Mouse (Mus musculus): ENCODE data around the gene Mark3. TPM values are rescaled to one million over a fixed set of nuclear protein-coding genes. Genes with fewer than 3 reads are reported as not detected.

Gene Mark3
- polyA plus RNA-seq, 1 experiment = 49.3 TPM

- TF ChIP-seq POLR2A (IDR thresholded peaks at IDR 0.05; ENCODE audit: borderline replicate concordance, control insufficient read depth, low read depth, low read length) (no peak), CTCF (IDR thresholded peaks at IDR 0.05; ENCODE audit: control insufficient read depth, insufficient read depth, low read length) (no peak)
- Histone ChIP-seq H3K4me1 (ENCODE audit: control insufficient read depth, insufficient read depth, low read length) (no peaks in the 10 kb centered on the region), H3K4me3 (replicated peaks; ENCODE audit: control insufficient read depth, low read depth, low read length) (no peak overlapping the region), H3K27ac (ENCODE audit: control insufficient read depth, insufficient read depth, low read depth, low read length, poor library complexity) (no peak overlapping the region)
- 68% methylated on average over 4 of the region's 4 CpGs for WGBS
Observed at GRCm38 (mm10) chr12:111686390-111686789, 112.1 kb downstream of the Mark3 start.

- WGBS = 60% methylated on average over 14 of the region's 14 CpGs
- TF ChIP-seq POLR2A (IDR thresholded peaks at IDR 0.05; ENCODE audit: borderline replicate concordance, control insufficient read depth, low read depth, low read length) (no peak), CTCF (IDR thresholded peaks at IDR 0.05; ENCODE audit: control insufficient read depth, insufficient read depth, low read length) (no peak)
- H3K27ac ChIP-seq (ENCODE audit: control insufficient read depth, insufficient read depth, low read depth, low read length, poor library complexity) = no peak overlapping the region
- no peaks in the 10 kb centered on the region for H3K4me1 ChIP-seq (ENCODE audit: control insufficient read depth, insufficient read depth, low read length)
- H3K4me3 ChIP-seq (replicated peaks; ENCODE audit: control insufficient read depth, low read depth, low read length) = no peak overlapping the region
Observed at GRCm38 (mm10) chr12:111687350-111688068, 113.2 kb downstream of the Mark3 start.

- whole genome bisulfite sequencing = 60% methylated on average over 2 of the region's 2 CpGs
- Histone ChIP-seq H3K27ac (ENCODE audit: control insufficient read depth, insufficient read depth, low read depth, low read length, poor library complexity) (no peak overlapping the region), H3K4me1 (ENCODE audit: control insufficient read depth, insufficient read depth, low read length) (no peaks in the 10 kb centered on the region), H3K4me3 (replicated peaks; ENCODE audit: control insufficient read depth, low read depth, low read length) (no peak overlapping the region)
- no peak for TF ChIP-seq CTCF (IDR thresholded peaks at IDR 0.05; ENCODE audit: control insufficient read depth, insufficient read depth, low read length)
- TF ChIP-seq POLR2A (IDR thresholded peaks at IDR 0.05; ENCODE audit: borderline replicate concordance, control insufficient read depth, low read depth, low read length) = no peak
Observed at GRCm38 (mm10) chr12:111688069-111688428, 113.7 kb downstream of the Mark3 start.

GRCm38 (mm10) chr12:111689426-111689825, 115.1 kb downstream of the Mark3 start:
- WGBS = 80% methylated on average over 11 of the region's 11 CpGs
- no peaks in the 10 kb centered on the region for H3K4me1 ChIP-seq (ENCODE audit: control insufficient read depth, insufficient read depth, low read length)
- H3K27ac ChIP-seq (ENCODE audit: control insufficient read depth, insufficient read depth, low read depth, low read length, poor library complexity) = no peak overlapping the region
- H3K4me3 ChIP-seq (replicated peaks; ENCODE audit: control insufficient read depth, low read depth, low read length) = no peak overlapping the region
- TF ChIP-seq CTCF (IDR thresholded peaks at IDR 0.05; ENCODE audit: control insufficient read depth, insufficient read depth, low read length) (no peak), POLR2A (IDR thresholded peaks at IDR 0.05; ENCODE audit: borderline replicate concordance, control insufficient read depth, low read depth, low read length) (no peak)

GRCm38 (mm10) chr12:111691346-111691872, 117.1 kb downstream of the Mark3 start:
- WGBS = 18% methylated on average over 5 of the region's 5 CpGs
- Histone ChIP-seq H3K4me3 (replicated peaks; ENCODE audit: control insufficient read depth, low read depth, low read length) (no peak overlapping the region), H3K4me1 (ENCODE audit: control insufficient read depth, insufficient read depth, low read length) (no peaks in the 10 kb centered on the region), H3K27ac (ENCODE audit: control insufficient read depth, insufficient read depth, low read depth, low read length, poor library complexity) (no peak overlapping the region; the same call in 1 of the 2 replicates)
- TF ChIP-seq CTCF (IDR thresholded peaks at IDR 0.05; ENCODE audit: control insufficient read depth, insufficient read depth, low read length) (no peak), POLR2A (IDR thresholded peaks at IDR 0.05; ENCODE audit: borderline replicate concordance, control insufficient read depth, low read depth, low read length) (no peak)

- TF ChIP-seq POLR2A (IDR thresholded peaks at IDR 0.05; ENCODE audit: borderline replicate concordance, control insufficient read depth, low read depth, low read length) (no peak), CTCF (IDR thresholded peaks at IDR 0.05; ENCODE audit: control insufficient read depth, insufficient read depth, low read length) (no peak)
- no peak overlapping the region for H3K27ac ChIP-seq (ENCODE audit: control insufficient read depth, insufficient read depth, low read depth, low read length, poor library complexity)
Observed at GRCm38 (mm10) chr12:111692899-111693298, 118.6 kb downstream of the Mark3 start.

GRCm38 (mm10) chr12:111693341-111694270, 119.3 kb downstream of the Mark3 start:
- no peak overlapping the region for H3K27ac ChIP-seq (ENCODE audit: control insufficient read depth, insufficient read depth, low read depth, low read length, poor library complexity)
- TF ChIP-seq POLR2A (IDR thresholded peaks at IDR 0.05; ENCODE audit: borderline replicate concordance, control insufficient read depth, low read depth, low read length) (no peak), CTCF (IDR thresholded peaks at IDR 0.05; ENCODE audit: control insufficient read depth, insufficient read depth, low read length) (no peak)
- H3K4me1 ChIP-seq (ENCODE audit: control insufficient read depth, insufficient read depth, low read length) = no peaks in the 10 kb centered on the region
- H3K4me3 ChIP-seq (replicated peaks; ENCODE audit: control insufficient read depth, low read depth, low read length) = no peak overlapping the region
- 74% methylated on average over 18 of the region's 18 CpGs for WGBS

More at GRCm38 (mm10) chr12:111692899-111693298, 118.6 kb downstream of the Mark3 start:
- no peak overlapping the region for H3K4me3 ChIP-seq (replicated peaks; ENCODE audit: control insufficient read depth, low read depth, low read length)
- WGBS = 87% methylated on average over 5 of the region's 5 CpGs
- H3K4me1 ChIP-seq (ENCODE audit: control insufficient read depth, insufficient read depth, low read length) = no peaks in the 10 kb centered on the region

- Histone ChIP-seq H3K4me1 (ENCODE audit: control insufficient read depth, insufficient read depth, low read length) (no peaks in the 10 kb centered on the region), H3K27ac (ENCODE audit: control insufficient read depth, insufficient read depth, low read depth, low read length, poor library complexity) (no peak overlapping the region), H3K4me3 (replicated peaks; ENCODE audit: control insufficient read depth, low read depth, low read length) (no peak overlapping the region)
- WGBS = 32% methylated on average over 12 of the region's 12 CpGs
- TF ChIP-seq CTCF (IDR thresholded peaks at IDR 0.05; ENCODE audit: control insufficient read depth, insufficient read depth, low read length) (no peak), POLR2A (IDR thresholded peaks at IDR 0.05; ENCODE audit: borderline replicate concordance, control insufficient read depth, low read depth, low read length) (no peak)
Observed at GRCm38 (mm10) chr12:111694271-111694781, 120.0 kb downstream of the Mark3 start.
